Mouse (Mus musculus): Measurements from ENCODE around the gene Scyl1.
"Not testable (repeated sequence)": the region's sequence is repeated elsewhere in the genome, so short reads cannot be mapped to it uniquely, and the experiment has no call there.

The Scyl1 gene

GRCm38 (mm10) chr19:5770925-5771860 lies at the start of gene Scyl1:
TSS of gene Scyl1 (minus strand) at chr19:5771419.
- DNase-seq, result peak; percentile 93

DNA sequence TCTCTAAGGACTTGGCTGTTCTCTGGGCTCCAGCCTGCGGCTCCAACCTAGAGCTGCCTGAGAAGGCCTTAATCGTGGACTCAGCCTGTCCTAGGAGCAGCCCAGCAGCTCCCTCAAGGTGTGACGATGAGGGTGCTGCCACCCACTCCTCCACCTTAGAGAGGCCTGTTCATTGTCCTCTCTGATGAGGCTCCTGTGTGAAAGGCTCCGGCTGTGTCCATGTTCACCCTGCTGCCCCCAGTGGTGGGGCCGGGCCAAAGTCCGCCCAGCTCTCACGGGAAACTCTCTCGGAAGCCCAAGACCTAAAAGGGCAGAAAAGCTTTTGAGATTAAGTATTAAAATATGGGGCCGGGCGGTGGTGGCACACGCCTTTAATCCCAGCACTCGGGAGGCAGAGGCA lies 48.3 kb upstream of the Scyl1 start:
- no peak for DNase-seq

GRCm38 (mm10) chr19:5818590-5818977 lies 47.4 kb upstream of the Scyl1 start:
- DNase-seq, result no peak

DNA sequence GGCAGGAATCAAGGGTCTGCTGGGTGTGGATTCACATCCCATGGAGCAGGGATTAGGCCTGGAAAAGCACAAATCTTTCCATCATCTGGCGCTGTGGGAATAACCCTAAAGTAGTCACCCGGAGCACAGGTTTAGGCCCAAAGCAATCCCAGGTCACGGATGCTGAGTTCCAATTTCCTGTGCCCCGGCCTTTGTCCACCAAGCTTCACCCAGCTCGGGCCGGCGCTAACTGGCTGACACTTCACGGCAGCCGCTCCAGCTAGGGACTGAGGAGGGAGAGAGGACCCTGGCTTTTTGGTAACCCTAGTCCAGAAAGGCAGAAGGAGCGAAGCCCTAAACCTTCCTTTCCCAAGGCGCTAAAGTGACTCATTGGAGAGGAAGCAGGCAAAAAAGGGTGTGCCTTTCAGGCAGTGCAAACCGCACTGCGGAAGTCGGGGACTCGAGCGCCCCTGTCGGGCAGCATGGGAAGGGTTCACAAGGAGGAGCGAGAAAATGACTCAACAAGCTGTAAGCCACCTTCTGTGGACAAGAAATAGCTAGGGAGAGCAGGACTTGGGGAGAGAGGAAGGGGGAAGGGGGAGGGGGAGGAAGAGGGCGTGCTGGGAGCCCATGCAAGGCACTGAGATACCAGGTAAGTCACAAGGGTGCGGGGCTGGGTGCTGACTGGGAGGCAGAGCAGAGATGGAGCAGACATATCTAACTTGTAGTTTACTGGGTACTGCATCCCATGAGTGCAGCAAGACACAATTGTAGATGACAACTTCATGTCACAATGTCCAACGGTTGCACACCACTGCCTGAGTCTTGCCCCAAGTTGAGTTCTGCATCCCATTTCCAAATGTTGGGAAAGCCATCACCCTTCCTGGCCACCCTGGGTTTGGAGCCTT lies 46.7 kb upstream of the Scyl1 start:
- DNase-seq, result peak; percentile 86

DNA sequence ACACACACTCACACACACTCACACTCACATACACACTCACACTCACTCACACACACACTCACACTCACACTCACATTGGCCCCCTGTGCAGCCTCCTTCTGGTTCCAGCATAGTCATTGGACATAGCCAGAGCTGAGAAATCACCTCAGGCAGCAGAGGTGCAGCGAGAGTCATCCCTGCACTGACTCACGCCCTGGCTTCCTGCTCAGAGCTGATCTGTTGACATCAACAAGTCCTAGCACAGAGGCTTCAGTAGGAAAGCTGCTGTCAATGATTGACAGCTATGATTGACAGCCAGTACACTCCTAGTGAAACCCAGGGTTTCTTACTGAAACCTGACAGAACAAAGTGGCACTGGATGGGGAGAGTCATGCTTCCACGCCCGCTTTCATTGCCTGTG lies 44.7 kb upstream of the Scyl1 start:
- no peak for DNase-seq

DNA sequence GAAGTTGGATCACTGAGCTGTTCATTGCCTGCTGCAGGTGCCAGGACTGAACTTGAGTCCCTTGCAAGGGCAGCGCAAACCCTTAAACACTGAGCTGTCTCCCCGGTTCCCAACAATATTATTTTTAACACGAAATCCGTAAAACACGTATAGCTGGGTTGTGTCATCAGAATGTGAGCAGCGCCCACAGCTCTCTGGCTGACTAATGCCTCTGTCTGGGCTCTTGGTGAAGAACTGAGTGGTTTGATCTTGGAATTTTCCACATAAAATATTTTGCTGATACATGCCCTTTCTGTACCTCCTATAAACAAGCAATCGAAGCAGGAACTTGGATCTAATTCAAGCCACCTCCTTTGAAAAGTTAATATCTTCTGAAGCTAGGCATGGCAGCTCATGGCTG lies 43.8 kb upstream of the Scyl1 start:
- peak; percentile 69 for DNase-seq

DNA sequence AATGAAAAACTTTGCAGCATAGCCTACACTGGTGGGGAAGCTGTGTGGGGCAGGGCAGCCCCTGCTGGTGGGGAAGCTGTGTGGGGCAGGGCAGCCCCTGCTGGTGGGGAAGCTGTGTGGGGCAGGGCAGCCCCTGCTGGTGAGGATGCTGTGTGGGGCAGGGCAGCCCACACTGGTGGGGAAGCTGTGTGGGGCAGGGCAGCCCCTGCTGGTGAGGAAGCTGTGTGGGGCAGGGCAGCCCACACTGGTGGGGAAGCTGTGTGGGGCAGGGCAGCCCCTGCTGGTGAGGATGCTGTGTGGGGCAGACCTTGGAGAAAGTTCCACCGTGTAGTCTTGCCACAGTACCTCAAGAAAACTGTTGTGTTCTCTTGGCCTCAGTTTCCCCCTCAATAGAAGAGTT lies 42.8 kb upstream of the Scyl1 start:
- DNase-seq, result not testable (repeated sequence)

GRCm38 (mm10) chr19:5813567-5813966 lies 42.3 kb upstream of the Scyl1 start:
- no peak for DNase-seq

DNA sequence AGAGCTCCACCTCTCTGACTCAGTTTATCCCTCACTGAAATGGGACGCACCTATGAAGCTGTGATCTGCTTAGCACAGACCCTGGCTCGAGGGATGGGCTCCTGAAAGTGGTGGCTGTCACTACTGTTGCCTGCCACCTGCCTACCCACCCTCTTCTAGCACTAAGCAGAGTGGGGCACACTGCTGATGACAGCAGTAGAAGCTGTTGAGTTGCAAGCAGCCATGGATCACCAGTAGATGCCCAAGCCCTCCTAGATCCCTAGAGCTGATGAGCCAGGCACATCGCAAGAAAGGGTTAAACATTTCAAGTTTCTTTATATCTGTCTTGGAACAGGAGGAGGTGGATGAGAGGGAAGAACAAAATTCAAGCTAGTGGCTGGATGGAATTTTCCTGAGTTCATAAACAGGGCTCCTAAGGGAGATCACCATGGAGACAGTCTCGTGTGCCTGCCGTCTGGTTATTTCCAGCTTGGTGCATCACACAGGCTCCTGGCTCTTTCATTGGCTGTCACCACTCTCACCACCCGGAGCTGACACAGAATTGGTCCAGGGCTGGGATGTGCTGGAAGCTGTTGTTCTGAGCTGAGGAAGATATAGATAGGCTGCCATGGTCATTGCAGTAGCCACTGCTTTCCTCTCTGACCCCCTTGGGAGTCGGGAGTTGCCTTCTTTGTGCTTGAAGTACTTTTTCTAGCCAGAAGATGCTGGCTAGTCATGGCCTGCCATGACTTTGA lies 40.7 kb upstream of the Scyl1 start:
- DNase-seq, result peak; percentile 98

- no peak for DNase-seq
Measured at GRCm38 (mm10) chr19:5810840-5811563, 39.8 kb upstream of the Scyl1 start.

DNA sequence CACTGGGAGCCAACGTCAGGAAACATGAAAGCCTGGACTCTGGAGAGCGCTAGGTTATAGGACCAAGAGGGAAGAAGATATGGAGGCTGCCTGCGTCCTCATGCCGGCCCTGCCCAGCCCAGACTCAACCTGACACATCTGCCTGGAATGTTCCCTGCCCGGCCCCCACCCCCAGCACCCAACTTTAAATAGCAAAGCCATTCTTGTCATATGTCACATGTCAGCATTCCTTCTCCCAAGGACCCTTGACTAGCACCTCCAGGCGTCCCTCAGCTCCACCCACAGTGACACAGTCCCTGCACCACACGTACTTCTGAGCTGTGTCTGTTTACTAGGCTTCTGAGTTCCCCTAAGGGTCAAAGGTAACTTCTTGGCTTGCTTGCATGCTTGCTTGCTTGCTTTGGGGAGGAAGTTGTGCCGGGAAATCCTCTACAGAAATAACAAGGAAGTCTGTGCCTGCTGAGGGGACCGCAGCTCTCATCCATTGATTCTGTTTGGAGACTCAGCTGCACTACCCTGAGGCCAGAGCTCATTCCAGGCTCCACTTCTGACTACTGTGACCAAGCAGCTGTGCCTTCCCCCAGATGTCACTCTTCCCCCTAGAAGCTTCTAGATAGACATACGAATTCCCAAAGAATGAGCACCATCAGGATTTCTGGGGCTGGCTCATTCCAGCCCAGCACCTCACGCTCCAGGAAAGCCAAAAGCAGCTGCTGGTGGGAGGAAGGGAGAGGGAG lies 39.1 kb upstream of the Scyl1 start:
- peak; percentile 64 for DNase-seq

DNA sequence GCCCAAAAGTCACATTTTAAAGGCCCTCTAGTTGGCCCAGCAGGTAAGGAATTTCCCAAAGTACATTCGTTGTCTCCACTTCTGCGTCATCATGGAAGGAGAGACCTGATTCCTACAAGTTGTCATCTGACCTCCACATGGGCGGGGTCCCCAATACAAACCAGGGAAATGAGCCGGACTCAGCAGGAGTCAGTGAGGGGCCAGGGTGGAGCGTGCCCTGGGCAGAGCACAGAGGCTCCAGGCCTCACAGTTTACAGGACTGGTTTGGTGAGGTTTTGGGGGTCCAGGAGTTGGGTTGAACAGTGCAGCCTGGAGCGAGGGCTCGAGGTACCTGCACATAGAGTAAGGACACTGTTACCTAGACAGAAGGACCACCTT lies 38.5 kb upstream of the Scyl1 start:
- no peak for DNase-seq

DNA sequence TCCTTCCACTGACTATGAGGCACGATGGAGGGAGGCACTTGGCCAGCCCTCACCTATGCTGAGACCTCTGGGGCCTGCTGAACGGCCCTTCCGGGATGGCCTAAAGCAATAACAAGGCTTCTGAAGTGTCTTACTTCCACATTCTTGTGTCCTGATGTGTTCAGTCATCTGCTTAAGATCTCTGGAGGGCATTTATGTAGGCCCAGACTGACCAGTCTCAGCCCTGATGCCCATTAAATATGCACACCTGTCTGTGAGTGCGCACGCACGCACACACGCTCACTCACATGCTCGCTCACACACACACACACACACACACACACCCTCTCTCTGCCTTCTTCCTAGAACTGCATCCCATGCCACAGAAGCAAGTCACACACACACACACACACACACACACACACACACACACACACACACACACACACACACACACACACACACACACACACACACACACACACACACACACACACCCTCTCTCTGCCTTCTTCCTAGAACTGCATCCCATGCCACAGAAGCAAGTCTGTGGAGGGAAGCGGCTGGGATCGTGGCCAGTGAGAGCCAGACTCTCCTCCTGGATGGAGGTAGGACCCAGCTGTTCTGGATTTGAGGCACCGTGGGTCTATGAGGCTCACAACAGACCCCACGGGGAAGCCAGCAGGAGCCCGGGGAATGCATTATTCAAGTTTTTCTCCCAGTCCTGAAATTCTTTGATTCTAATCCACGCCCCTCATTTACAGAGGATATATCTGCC lies 37.9 kb upstream of the Scyl1 start:
- DNase-seq, result no peak

GRCm38 (mm10) chr19:5807740-5808139 lies 36.5 kb upstream of the Scyl1 start:
- no peak for DNase-seq

DNA sequence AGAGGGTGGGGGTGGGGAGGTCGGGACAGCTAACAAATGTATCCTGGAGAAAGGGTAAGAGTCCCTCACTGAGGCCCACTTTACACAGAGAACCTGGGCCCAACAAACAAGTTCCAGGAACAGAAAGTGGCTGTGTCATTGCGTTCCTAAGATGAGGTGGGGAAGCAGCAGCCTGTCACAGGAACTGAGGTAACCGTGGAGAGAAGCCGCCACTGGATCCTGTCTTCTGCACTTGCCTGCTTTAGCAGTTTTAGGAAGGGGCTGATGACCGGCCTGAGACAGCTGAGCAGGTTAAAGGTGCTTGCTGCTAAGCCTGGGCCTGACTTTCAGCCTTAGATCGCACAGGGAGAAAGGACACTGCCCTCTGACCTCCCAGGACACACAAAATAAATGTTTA lies 35.6 kb upstream of the Scyl1 start:
- DNase-seq, result no peak

DNA sequence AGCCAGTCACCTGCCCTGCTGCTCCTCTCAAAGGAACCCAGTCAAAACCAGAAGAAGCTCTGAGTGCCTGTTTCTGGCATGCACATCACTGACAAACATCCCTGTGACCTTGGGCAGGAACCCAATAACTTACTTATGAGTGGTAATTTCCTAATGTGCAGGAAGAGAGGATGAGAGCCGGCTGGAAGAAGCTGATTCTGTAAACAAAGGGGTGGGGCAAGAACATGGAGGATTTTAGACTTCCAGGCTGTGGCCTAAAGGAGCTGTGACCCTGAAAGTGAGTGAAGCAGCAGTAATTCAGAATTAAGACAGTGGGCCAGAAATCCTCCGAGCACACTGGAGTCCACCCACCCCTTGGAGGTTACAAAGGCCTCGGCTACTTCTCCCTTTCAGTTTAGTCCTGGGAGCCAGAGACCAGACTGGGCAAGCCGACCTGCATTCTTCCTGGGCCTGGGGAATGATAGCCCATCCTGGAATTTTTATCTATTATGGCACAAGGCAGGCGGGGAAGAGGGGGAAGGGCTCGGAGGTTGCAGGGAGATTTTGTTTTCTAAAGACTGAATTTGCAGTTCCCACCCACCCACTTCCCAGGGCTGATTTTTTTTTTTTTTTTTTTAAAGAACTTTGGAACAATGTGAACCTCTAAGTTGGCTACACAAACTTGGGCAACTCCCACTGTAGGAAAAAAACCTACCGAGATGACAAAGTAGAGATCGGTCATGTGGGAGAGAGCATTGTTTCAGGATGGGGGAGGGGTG lies 35.0 kb upstream of the Scyl1 start:
- no peak for DNase-seq

DNA sequence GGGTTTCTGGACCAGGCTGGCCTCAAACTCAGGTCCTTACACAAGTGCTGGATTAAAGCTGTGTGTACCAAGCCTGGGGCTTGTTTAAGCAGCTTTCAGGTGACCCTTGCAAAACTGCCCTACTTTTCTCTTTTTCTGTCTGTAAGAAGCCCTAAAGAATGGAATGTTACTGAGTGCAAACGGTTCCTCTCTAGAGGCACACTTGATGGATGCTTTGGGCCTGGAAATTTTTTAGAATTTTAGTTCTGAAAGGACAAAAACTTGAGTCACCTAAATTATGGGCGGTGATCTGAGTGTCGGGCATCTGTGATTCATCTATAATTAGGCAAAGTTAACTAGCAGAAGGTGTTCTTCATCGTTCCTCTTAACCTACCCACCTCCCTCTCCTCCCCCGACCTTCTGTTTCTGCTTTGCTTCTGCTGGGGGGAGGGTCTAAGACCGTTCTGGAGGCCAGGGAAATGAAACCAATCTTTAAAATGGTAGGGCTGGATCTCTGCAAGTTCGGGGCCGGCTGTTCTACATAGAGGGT lies 33.2 kb upstream of the Scyl1 start:
- peak; percentile 78 for DNase-seq

GRCm38 (mm10) chr19:5803881-5804279 lies 32.7 kb upstream of the Scyl1 start:
- DNase-seq, result no peak

DNA sequence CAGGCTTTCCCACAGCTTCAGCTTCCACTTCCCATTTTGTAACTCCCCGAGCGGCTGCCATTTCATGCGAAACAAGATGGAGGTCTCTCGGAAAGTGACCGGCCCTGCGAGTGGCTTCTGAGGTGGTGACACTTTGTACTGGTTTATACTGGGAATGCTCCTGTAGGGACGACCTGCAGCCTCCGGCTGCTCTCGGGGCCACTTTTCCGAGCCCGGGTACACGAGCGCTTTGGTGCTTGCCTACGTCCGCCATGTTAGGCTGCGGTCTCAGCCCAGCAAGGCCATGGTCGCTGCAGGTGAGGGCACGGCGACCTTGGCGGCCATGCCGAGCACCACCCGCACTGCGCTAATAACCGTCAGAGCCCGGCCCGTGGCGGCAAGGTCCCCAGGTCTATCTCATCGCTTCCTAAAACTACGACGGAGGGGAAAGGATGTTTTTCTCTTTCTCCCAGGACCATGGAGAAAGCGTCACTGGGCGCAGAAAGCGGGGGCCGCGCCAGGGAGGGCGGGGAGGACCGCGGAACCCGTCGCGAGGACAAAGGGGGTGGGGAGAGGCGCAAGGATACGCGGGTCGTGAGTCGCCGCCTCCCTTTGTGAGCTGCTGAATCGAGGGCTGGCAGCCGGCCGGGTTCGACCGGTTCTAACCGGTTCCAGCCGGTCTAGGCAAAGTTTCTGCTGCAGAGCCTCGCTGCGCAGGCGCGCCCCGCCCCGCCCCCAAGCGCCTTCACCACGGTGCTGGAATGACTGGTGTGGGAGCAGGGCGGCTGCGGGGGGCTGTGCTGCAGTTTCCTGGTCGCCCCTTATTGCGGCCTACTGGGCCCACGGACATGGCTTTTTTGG lies 32.0 kb upstream of the Scyl1 start:
- peak; percentile 99 for DNase-seq

Data from layer of hippocampus, adult 9-11 months (tissue).